ENCODE assay signal across 13 mouse cellular contexts in the genomic region with DNA sequence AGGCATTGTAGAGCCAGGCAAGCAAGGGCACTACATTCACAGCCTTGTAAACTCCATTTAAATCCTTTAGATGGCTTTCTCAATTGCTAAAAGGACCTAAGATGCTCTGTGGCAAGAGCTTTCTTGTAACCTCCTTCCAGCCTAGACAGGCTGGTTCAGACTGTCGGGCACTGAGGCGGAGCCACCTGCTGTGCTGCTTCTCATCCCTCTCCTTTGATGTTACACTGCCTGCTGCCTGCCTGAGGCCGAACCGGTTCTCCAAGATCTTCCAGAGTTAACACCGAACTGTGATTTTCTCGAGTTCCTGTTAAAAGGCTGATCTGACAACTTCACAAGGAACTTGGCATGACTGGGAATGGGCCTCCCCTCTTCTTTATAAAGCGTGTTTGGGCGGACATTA. TPM values are rescaled to one million over a fixed set of nuclear protein-coding genes. Genes with fewer than 3 reads are reported as not detected.
DNase-seq lines count a peak whose midpoint lies in the region; ATAC-seq and TF ChIP-seq lines count a peak whose summit lies in the region.
"Had no signal": no experiment of that assay in that cellular context is flagged by ENCODE, and none has a peak within 500 bp of the region (broad histone marks: within the 10 kb centered on the region; RNA-seq: fewer than 3 reads in every experiment).

No protein-coding gene starts in this region.

- H3K36me3 ChIP-seq in lung, postnatal 0 days (ENCODE audit: insufficient read depth, low read length): no peaks in the 10 kb centered on the region
- no peaks in the 10 kb centered on the region for H3K36me3 ChIP-seq in embryonic facial prominence, embryonic 12.5 days
- no peaks in the 10 kb centered on the region for H3K36me3 ChIP-seq in limb, embryonic 13.5 days
- H3K36me3 ChIP-seq: liver, embryonic 15.5 days had no signal

- no peaks in the 10 kb centered on the region for H3K4me1 ChIP-seq in lung, postnatal 0 days (ENCODE audit: insufficient read depth, low read depth, low read length)
- no peaks in the 10 kb centered on the region for H3K4me1 ChIP-seq in lung, adult 2 months (ENCODE audit: control insufficient read depth, insufficient read depth, low read length)
- H3K4me1 ChIP-seq in embryonic facial prominence, embryonic 12.5 days: no peaks in the 10 kb centered on the region
- H3K4me1 ChIP-seq in limb, embryonic 13.5 days: no peaks in the 10 kb centered on the region

- H3K27me3 ChIP-seq in lung, postnatal 0 days (replicated peaks; ENCODE audit: insufficient read depth, low read length): no peaks in the 10 kb centered on the region
- H3K27me3 ChIP-seq in embryonic facial prominence, embryonic 12.5 days: no peaks in the 10 kb centered on the region
- peaks cover 6% of the 10 kb centered on the region; the same call in 1 of the 2 replicates for H3K27me3 ChIP-seq in limb, embryonic 13.5 days
- H3K27me3 ChIP-seq: liver, embryonic 15.5 days had no signal

- H3K9me3 ChIP-seq in lung, postnatal 0 days (ENCODE audit: low read length): no peaks in the 10 kb centered on the region
- no peaks in the 10 kb centered on the region for H3K9me3 ChIP-seq in embryonic facial prominence, embryonic 12.5 days
- H3K9me3 ChIP-seq in limb, embryonic 13.5 days: no peaks in the 10 kb centered on the region
- H3K9me3 ChIP-seq: liver, embryonic 15.5 days had no signal

- H3K9ac ChIP-seq in lung, postnatal 0 days (replicated peaks; ENCODE audit: low read depth): no peak overlapping the region
- H3K9ac ChIP-seq in embryonic facial prominence, embryonic 12.5 days: no peak overlapping the region
- no peak overlapping the region for H3K9ac ChIP-seq in limb, embryonic 13.5 days
- H3K9ac ChIP-seq: liver, embryonic 15.5 days had no signal

- DNase-seq in lung, postnatal 0 days (ENCODE audit: low spot score): peak; percentile 13
- no peak for DNase-seq in lung, adult 2 months
- DNase-seq in thymus, postnatal 25 days: peak; percentile 48
- no peak for DNase-seq in left cerebral cortex, adult 18-20 months (ENCODE audit: low spot score in 2 of 2)
- DNase-seq: cerebellum, postnatal 10 days; right cerebral cortex, postnatal 14 days had no signal

- WGBS in lung, postnatal 0 days: 12% methylated on average over 8 of the region's 8 CpGs
- WGBS in lung, adult 2 months: 16% methylated on average over 8 of the region's 8 CpGs
- 12% methylated on average over 8 of the region's 8 CpGs for WGBS in embryonic facial prominence, embryonic 12.5 days
- WGBS in limb, embryonic 13.5 days: 11% methylated on average over 8 of the region's 8 CpGs

- no peak overlapping the region for H3K27ac ChIP-seq in lung, postnatal 0 days (ENCODE audit: low read length)
- H3K27ac ChIP-seq in embryonic facial prominence, embryonic 12.5 days: peak overlapping the region; percentile 60; the same call in 1 of the 2 replicates
- peak overlapping the region; percentile 28; the same call in 1 of the 2 replicates for H3K27ac ChIP-seq in limb, embryonic 13.5 days
- H3K27ac ChIP-seq: liver, embryonic 15.5 days had no signal

- H3K4me2 ChIP-seq in lung, postnatal 0 days (replicated peaks; ENCODE audit: low read depth, low read length): no peak overlapping the region
- H3K4me2 ChIP-seq in embryonic facial prominence, embryonic 12.5 days (replicated peaks): no peak overlapping the region
- no peak overlapping the region for H3K4me2 ChIP-seq in limb, embryonic 13.5 days (replicated peaks)
- H3K4me2 ChIP-seq: liver, embryonic 15.5 days had no signal

- no peak for TF ChIP-seq CTCF in lung, postnatal 0 days (IDR thresholded peaks at IDR 0.05)
- TF ChIP-seq CTCF in lung, adult 2 months (IDR thresholded peaks at IDR 0.05; ENCODE audit: insufficient read depth, low read length): no peak

- no peak overlapping the region for H3K4me3 ChIP-seq in lung, postnatal 0 days (ENCODE audit: low read depth, low read length)
- H3K4me3 ChIP-seq in lung, adult 2 months (replicated peaks; ENCODE audit: extremely low read depth, low read depth, low read length): no peak overlapping the region
- no peak overlapping the region for H3K4me3 ChIP-seq in embryonic facial prominence, embryonic 12.5 days
- H3K4me3 ChIP-seq in limb, embryonic 13.5 days: no peak overlapping the region
- H3K4me3 ChIP-seq: liver, embryonic 15.5 days; myocyte had no signal

- TF ChIP-seq POLR2A in lung, adult 2 months (IDR thresholded peaks at IDR 0.05; ENCODE audit: borderline replicate concordance, extremely low read depth, low read depth, low read length): no peak

- ATAC-seq in lung, postnatal 0 days: no peak
- ATAC-seq in embryonic facial prominence, embryonic 12.5 days (ENCODE audit: insufficient number of reproducible peaks, insufficient read depth, low FRiP score, low TSS enrichment): no peak
- no peak for ATAC-seq in limb, embryonic 13.5 days (ENCODE audit: low FRiP score, low read depth)
- ATAC-seq in monocyte, adult 5-6 weeks (replicated peaks; ENCODE audit: insufficient number of reproducible peaks, low FRiP score, low TSS enrichment, poor library complexity, severe bottlenecking): no peak
- ATAC-seq: forebrain, embryonic 16.5 days had no signal

- TF ChIP-seq EP300 in lung, postnatal 0 days (IDR thresholded peaks at IDR 0.05): no peak

RNA-seq across cellular contexts. Expression of gene Ceacam2, which starts 36.2 kb away (rescaled TPM):
- polyA plus RNA-seq in lung, postnatal 0 days (2015; fragmentation: Nextera tagmentation; extraction: Ambion mirVana): not detected in 2 replicates
- 0.04 TPM in 1 of 2 replicates, not detected in the other for polyA plus RNA-seq in lung, adult 2 months (2012; rRNA removed)
- polyA plus RNA-seq in embryonic facial prominence, embryonic 12.5 days (2016; fragmentation: Nextera tagmentation; extraction: Ambion mirVana): 0.06 TPM in 1 of 2 replicates, not detected in the other
- 0.06 TPM in 1 of 2 replicates, not detected in the other for polyA plus RNA-seq in limb, embryonic 13.5 days (2015; fragmentation: Nextera tagmentation; extraction: Ambion mirVana)
- under 1 TPM; 0.33 to 0.37 TPM for total RNA-seq in left cerebral cortex, adult 18-20 months (2021)
- 0.78 TPM in 1 of 3 replicates, not detected in the others for total RNA-seq in monocyte, adult 5-6 weeks (2017)
- polyA plus RNA-seq: liver, embryonic 15.5 days; myocyte had no signal

RNA-seq across cellular contexts. Expression of gene Erich4, which starts 39.8 kb away (rescaled TPM):
- not detected in 2 replicates for polyA plus RNA-seq in lung, postnatal 0 days (2015; fragmentation: Nextera tagmentation; extraction: Ambion mirVana)
- not detected in 2 replicates for polyA plus RNA-seq in lung, adult 2 months (2012; rRNA removed)
- not detected in 2 replicates for polyA plus RNA-seq in embryonic facial prominence, embryonic 12.5 days (2016; fragmentation: Nextera tagmentation; extraction: Ambion mirVana)
- not detected in 2 replicates for polyA plus RNA-seq in limb, embryonic 13.5 days (2015; fragmentation: Nextera tagmentation; extraction: Ambion mirVana)
- total RNA-seq in left cerebral cortex, adult 18-20 months (2021): not detected
- not detected in 3 replicates for total RNA-seq in monocyte, adult 5-6 weeks (2017)
- polyA plus RNA-seq: heart, embryonic 14.5 days; myocyte had no signal

RNA-seq across cellular contexts. Expression of gene Dmac2, which starts 43.3 kb away (rescaled TPM):
- 20.0 and 22.5 TPM in 2 replicates for polyA plus RNA-seq in lung, postnatal 0 days (2015; fragmentation: Nextera tagmentation; extraction: Ambion mirVana)
- polyA plus RNA-seq in lung, adult 2 months (2012; rRNA removed): 36.3 and 40.9 TPM in 2 replicates
- polyA plus RNA-seq in embryonic facial prominence, embryonic 12.5 days (2016; fragmentation: Nextera tagmentation; extraction: Ambion mirVana): 39.0 and 40.5 TPM in 2 replicates
- 37.3 and 39.6 TPM in 2 replicates for polyA plus RNA-seq in limb, embryonic 13.5 days (2015; fragmentation: Nextera tagmentation; extraction: Ambion mirVana)
- total RNA-seq in left cerebral cortex, adult 18-20 months (2021): 10 to 100 TPM; 49.6 to 52.2 TPM
- 37.9 to 60.2 TPM (median 48.5 TPM) in 3 replicates for total RNA-seq in monocyte, adult 5-6 weeks (2017)

RNA-seq across cellular contexts. Expression of gene B3gnt8, which starts 50.6 kb away (rescaled TPM):
- polyA plus RNA-seq in lung, postnatal 0 days (2015; fragmentation: Nextera tagmentation; extraction: Ambion mirVana): 10.1 and 10.9 TPM in 2 replicates
- polyA plus RNA-seq in lung, adult 2 months (2012; rRNA removed): 15.5 and 15.8 TPM in 2 replicates
- 3.4 and 3.6 TPM in 2 replicates for polyA plus RNA-seq in embryonic facial prominence, embryonic 12.5 days (2016; fragmentation: Nextera tagmentation; extraction: Ambion mirVana)
- 4.3 and 5.1 TPM in 2 replicates for polyA plus RNA-seq in limb, embryonic 13.5 days (2015; fragmentation: Nextera tagmentation; extraction: Ambion mirVana)
- total RNA-seq in left cerebral cortex, adult 18-20 months (2021): 1 to 10 TPM in 1 of 2 experiments, under 1 TPM in 1; 0.86 to 1.0 TPM
- 3.4 to 9.2 TPM (median 5.4 TPM) in 3 replicates for total RNA-seq in monocyte, adult 5-6 weeks (2017)

Comparison
In these comparisons a context has a peak if more than half of its experiments do, and no peak if none do; other contexts are left out.
1. DNase-seq: peak in lung, postnatal 0 days (single experiment) and thymus, postnatal 25 days (single experiment); none in lung, adult 2 months (single experiment) and left cerebral cortex, adult 18-20 months (0 of 2).